Mouse (Mus musculus) right cerebral cortex, postnatal 36 days (tissue): ENCODE results near the gene Lcor.

Experiments
- DNase-seq, 2 experiments: peaks; one replicate each; pipeline ENCODE4 v3.0.0; 2022; ENCODE audit warnings: low spot score in 2 of 2, mixed read lengths in 1 of 2

Gene Lcor

GRCm38 (mm10) chr19:41482190-41482908, at the start of gene Lcor:
Gene Lcor, plus strand, starts transcription at chr19:41482637.
- peak; percentile 56 to 73 for DNase-seq

DNA sequence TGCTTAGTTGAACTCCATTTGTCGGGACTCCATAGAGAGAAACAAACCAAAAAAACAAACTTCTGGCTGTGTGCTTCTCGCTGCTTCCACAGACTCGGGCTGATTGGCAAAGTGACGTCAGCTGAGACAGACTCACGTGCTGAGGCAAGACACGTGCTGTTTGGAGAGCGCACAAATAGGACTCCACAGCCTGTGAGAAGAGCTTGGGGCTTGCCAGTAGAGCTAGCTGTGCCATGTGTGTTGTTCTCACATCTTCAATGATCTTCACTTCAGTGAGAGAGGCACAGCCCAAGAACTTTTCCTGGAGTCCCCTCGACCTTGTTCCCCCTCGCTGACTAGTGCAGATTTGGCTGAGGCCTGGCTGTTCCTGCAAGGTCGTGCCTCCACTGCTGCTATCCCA, 47.1 kb upstream of the Lcor start:
- no peak for DNase-seq

- no peak for DNase-seq
Measured at GRCm38 (mm10) chr19:41436461-41436860, 46.0 kb upstream of the Lcor start.

DNA sequence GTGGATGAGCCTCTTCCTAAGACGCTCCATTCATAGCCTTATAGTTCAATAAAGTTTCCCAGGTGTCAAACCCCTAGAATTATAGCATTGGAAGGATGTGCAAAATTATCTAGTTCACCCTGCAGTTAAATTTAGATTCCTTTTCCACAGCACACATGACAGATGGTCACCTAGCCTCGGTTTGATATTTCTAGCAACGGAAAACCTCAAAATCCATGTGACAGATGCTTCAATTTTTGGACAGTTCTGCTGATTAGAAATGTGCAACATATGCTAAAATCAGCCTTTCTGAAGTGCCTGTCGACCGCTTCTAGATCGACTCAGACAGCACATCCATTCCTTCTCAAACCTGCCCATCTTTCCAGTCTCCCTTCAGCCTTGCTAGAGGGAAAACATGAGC, 43.5 kb upstream of the Lcor start:
- peak in 1 of 2 experiments; percentile 9 for DNase-seq

DNA sequence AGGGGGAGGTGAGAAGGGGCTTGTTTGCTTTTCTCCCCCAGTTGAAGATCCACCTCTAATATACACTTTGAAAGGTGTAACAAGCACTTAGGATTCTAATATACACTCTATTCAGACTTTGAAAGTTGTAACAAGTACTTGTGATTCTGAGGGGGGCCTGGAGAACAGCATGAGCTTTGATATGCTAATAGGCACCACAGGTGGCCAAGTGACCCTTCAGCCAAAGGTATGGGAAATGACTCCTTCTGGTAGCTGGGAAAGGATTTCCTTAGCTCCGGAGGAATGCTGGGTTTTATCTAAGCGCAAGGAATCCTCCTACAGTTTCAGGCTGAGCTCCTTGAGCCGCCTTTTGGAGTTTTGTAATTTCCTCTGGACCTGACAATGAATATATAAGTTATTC, 41.0 kb upstream of the Lcor start:
- DNase-seq = no peak

- no peak for DNase-seq
Measured at GRCm38 (mm10) chr19:41441911-41442607, 40.4 kb upstream of the Lcor start.

- no peak for DNase-seq
Measured at GRCm38 (mm10) chr19:41442608-41442969, 39.8 kb upstream of the Lcor start.

DNA sequence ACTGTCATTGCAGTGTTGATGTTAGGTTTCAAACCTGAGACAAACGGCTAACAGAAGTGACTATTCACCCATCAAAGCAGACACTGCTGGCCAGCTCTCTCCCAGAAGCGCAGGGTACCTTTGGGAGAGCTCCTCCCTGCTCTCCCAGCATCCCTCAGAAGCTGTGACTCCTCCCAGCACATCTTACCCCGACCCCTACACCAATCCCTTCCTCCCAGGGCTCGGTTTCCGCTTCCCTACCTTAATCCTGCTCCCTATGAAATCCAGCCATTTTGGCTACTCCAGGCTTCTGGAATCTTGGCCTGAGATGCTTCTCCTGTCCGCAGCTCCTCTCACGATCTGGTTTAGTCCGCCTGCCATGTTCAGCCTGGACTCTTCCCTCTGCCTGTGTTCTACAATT, 37.9 kb upstream of the Lcor start:
- DNase-seq = no peak

- no peak for DNase-seq
Measured at GRCm38 (mm10) chr19:41445013-41445610, 37.3 kb upstream of the Lcor start.

DNA sequence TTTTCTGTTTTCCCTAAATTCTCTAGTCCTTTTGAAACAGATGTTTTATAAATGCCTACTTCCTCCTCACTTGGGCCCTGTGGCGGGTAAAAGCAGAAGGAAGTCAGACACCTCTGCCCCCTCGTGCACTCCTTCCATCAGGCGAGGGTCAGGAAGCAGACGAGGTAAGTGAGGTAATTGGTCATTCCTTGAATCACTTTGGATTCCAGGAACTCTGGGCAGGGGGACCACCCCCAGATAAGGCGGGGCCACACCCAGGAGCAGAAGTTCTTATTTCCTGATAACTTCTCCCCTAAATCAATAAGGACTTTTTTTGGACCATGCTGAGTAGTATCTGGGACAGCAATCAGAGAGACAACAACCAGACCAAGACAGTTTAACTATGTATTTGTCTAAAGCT, 36.7 kb upstream of the Lcor start:
- DNase-seq = no peak

GRCm38 (mm10) chr19:41447166-41447565, 35.3 kb upstream of the Lcor start:
- no peak for DNase-seq

- no peak for DNase-seq
Measured at GRCm38 (mm10) chr19:41447760-41448159, 34.7 kb upstream of the Lcor start.

GRCm38 (mm10) chr19:41449415-41450075, 32.9 kb upstream of the Lcor start:
- no peak for DNase-seq

GRCm38 (mm10) chr19:41452166-41452565, 30.3 kb upstream of the Lcor start:
- no peak for DNase-seq

DNA sequence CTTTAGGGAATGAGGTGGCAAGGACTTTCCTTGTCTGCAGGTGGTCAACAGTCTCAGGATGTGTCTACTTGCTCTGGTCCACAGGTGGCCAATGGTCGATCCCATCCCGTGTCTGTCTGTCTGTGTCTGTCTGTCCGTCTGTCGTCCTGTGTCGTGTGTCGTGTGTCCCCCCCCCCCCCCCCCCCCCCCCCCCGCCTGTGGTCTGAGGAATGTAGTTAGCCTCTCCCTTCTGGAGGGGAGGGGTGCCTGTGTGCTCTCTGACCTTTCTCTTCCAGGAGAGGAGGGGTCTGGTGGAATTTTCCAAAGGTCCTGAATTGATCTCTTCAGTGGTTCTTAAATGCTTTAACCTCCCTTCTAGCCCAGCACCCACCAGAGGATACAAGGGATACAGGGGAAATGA, 27.8 kb upstream of the Lcor start:
- no peak for DNase-seq

GRCm38 (mm10) chr19:41455091-41455626, 27.3 kb upstream of the Lcor start:
- DNase-seq = no peak

DNA sequence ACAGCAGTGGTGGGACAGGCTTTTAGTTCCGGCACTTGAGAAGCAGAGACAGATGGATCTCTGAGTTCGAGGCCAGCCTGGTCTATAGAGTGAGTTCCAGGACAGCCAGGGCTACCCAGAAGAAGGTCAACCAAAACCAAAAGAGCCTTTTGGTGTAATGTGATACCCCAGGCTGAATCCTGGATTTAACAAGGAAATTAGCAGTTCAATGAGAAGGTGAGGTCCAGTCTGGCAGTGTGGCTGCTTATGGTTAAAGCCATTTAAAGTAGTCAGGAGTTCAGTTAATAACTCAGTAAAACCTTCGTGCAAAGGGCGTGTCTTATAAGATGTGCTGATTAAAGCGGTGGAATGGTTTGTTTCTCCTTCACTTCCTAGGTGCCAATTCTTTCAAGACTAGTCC, 25.3 kb upstream of the Lcor start:
- DNase-seq = no peak

DNA sequence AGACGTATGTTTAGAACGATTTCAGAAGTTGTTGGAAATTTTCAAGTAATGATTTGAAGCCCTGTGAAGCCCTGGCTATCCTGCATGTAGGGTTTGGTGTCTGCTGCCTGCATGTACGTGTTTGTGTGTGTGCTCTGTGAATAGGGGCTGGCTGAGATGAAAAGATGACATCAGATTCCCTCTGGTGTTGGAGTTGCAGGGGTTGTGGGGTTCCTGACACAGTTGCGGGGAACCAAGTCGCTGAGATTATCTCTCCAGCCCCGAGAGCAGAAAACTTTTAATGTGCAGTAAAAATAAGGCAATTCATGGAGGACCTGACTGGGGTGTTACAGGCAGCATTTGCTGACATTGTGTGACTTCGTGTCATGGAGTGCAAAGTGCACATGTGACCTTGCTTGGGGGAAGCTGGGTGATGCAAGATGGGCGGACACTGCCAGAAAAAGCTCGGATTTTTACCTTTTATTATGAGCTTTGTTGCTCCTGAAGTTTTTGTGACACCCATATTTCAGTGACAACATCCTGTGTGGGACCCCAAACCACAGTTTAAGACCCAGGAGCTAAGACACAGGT, 20.2 kb upstream of the Lcor start:
- no peak for DNase-seq

DNA sequence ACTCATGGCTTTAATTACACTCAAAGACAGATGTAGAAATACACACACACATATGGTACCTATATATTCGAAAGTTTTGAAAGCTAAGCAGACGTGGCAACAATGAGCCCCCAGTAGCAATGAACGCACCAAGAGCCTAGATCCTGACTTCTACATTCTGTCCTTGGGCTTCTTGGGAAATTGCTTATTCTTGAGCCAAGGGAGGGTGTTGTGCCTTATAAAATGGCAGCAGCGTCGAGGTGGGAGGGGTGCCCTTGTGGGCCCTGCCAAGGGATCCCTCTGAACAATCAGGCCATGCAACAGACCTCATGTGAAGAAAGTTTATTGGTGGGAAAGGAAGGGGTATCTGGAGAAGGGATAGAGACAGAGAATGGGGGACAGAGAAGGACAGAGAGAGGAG, 18.6 kb upstream of the Lcor start:
- no peak for DNase-seq

DNA sequence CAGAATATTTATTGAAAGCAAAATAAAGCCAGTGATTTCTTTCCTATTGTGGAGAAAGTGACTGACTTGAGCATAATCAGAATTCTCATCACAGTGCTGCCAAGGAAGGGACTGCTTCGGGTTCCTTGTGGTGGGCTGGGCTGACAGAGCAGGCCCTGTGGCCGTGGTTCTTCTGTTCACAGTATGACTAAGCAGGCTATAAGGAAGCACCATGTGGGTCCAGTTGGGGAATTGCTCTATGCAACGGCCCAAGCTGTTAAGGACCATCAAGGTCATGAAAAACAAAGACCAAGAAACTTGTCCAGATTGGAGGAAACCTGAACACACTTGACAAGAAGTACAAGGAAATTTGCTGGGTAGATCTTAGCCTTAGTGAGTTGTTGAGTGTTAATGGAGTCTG, 16.0 kb upstream of the Lcor start:
- no peak for DNase-seq

- no peak for DNase-seq
Measured at GRCm38 (mm10) chr19:41473566-41474135, 8.8 kb upstream of the Lcor start.

DNA sequence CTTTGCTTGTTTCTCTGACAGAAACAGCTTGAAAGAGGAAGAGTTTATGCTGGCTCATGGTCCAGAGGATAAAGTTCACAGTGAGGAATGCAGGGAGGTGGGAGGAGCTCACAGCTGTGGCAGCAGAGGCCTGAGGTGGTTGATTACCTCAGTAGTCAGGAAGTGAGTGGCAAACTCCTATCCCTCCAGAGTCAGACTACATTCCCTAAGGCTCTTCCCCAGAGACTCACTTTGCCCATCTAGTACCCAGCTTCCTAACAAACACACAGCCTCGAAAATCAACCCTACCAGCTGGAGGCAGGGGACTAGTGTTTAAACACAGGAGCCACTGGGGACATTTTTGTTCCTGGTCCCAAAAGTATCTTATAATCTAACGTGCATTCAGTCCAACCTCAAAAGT, 7.5 kb upstream of the Lcor start:
- no peak for DNase-seq
